Mouse (Mus musculus) lung, embryonic 16.5 days (tissue): Measurements from ENCODE around the gene Usp39. TPM values are rescaled to one million over a fixed set of nuclear protein-coding genes. Genes with fewer than 3 reads are reported as not detected.

ENCODE experiments used
- ATAC-seq: fragments of 200-750 bp; cut with Nextera tagmentation; 2 replicates; pipeline ENCODE4 v1.8.0; 2017; ENCODE audit warnings: low read depth, mild to moderate bottlenecking, moderate library complexity
- H3K27ac ChIP-seq: fragments of 300-500 bp; sonication (generic); 2 replicates; pipeline ENCODE4 v1.5.1; 2014; ENCODE audit warnings: mild to moderate bottlenecking, control low read depth, low read length
- H3K27me3 ChIP-seq: fragments of 300-500 bp; sonication (generic); 2 replicates; pipeline ENCODE4 v1.6.1; 2014; ENCODE audit warnings: low read depth, low read length, mixed read lengths; ENCODE audit not compliant: control insufficient read depth, insufficient read depth
- H3K36me3 ChIP-seq: fragments of 300-500 bp; sonication (generic); 2 replicates; pipeline ENCODE4 v1.6.1; 2014; ENCODE audit warnings: low read length; ENCODE audit not compliant: control insufficient read depth, insufficient read depth
- H3K4me1 ChIP-seq: fragments of 300-500 bp; sonication (generic); replicated peaks from 2 replicates; pipeline ENCODE4 v1.6.1; 2014; ENCODE audit warnings: low read length, mixed read lengths; ENCODE audit not compliant: control insufficient read depth, insufficient read depth
- H3K4me2 ChIP-seq: fragments of 300-500 bp; sonication (generic); 2 replicates; pipeline ENCODE4 v1.6.1; 2014; ENCODE audit warnings: low read depth, low read length, control low read depth
- H3K4me3 ChIP-seq: fragments of 300-500 bp; sonication (generic); 2 replicates; pipeline ENCODE4 v1.5.1; 2014; ENCODE audit warnings: mild to moderate bottlenecking, low read length, control low read depth
- H3K9ac ChIP-seq: fragments of 300-500 bp; sonication (generic); 2 replicates; pipeline ENCODE4 v1.6.1; 2014; ENCODE audit warnings: low read length, control low read depth
- H3K9me3 ChIP-seq: fragments of 300-500 bp; sonication (generic); 2 replicates; pipeline ENCODE4 v1.6.1; 2016; ENCODE audit warnings: low read length; ENCODE audit not compliant: control insufficient read depth
- WGBS: fragments of 180-500 bp; shearing (Covaris S2); extraction: QIAGEN DNeasy Blood & Tissue Kit; methylation state at CpG from one replicate; pipeline ENCODE4 v1.1.7; 2014; 5-methylcytosine and 5-hydroxymethylcytosine counted together
- polyA plus RNA-seq: library from polyadenylated mRNA; unstranded; fragments of >200 nt; fragmentation: Nextera tagmentation; extraction: Ambion mirVana; gene quantifications from 2 replicates; pipeline ENCODE4 v1.2.1, GENCODE M21; 2015

Usp39 gene
- polyA plus RNA-seq, 1 experiment from 2014 or later, result 39.2 TPM

DNA sequence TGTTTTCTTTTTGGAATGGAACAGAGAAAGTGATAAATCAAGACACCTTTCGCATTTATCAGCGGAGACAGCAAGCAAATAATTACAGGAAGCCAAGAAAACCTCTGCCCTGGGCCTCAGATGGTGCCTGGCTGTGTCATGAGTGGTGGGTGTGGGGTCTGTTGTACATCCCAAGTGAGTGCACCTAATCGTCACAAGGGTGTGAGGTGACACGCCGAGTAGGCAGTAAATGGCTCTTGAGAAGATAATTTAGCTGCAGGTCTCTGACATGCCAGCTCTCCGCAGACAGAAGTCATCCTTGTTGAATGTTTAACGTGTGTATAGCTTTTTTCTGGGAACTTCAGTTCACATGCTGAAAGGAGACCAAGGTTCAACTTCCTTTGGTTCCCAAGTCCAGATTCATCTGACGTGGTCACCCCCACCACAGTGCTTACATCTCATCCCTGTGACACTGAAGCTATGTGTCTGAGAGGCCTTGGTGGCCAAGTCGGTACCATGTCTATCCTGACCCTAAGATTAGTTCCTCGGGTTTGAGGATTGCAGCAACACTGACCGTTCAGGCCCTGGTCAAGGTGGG lies 42.5 kb downstream of the Usp39 start:
- ATAC-seq, result no peak
- WGBS, result 74% methylated on average over 11 of the region's 11 CpGs
- no peak overlapping the region for H3K27ac ChIP-seq
- no peak overlapping the region for H3K4me3 ChIP-seq
- H3K9ac ChIP-seq, result no peak overlapping the region
- no peaks in the 10 kb centered on the region for H3K27me3 ChIP-seq
- H3K9me3 ChIP-seq, result no peaks in the 10 kb centered on the region
- H3K36me3 ChIP-seq, result no peaks in the 10 kb centered on the region
- peaks cover 31% of the 10 kb centered on the region for H3K4me1 ChIP-seq
- H3K4me2 ChIP-seq, result no peak overlapping the region

DNA sequence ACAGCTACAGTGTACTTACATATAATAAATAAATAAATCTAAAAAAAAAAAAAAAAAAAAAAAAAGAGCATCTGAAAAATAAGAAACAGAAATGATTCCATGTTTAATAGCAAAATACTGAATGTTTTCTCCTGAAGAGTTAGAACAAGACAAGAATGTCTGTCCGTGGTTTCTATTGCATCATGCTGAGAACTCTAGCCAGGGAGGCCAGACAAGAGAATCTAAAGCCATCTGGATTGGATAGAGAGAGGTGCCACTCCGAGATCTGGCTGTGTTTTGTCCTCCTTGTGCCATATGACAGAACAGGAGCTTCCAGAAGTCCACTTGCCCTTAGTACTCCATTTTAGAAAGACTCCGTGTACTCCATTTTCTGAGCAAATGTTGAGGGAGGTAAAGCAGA lies 47.2 kb downstream of the Usp39 start:
- Histone ChIP-seq H3K36me3 (no peaks in the 10 kb centered on the region), H3K4me2 (no peak overlapping the region), H3K4me1 (peaks cover 17% of the 10 kb centered on the region), H3K4me3 (no peak overlapping the region), H3K27me3 (no peaks in the 10 kb centered on the region), H3K27ac (no peak overlapping the region), H3K9ac (no peak overlapping the region), H3K9me3 (no peaks in the 10 kb centered on the region)
- ATAC-seq, result no peak
- WGBS, result 77% methylated on average over 3 of the region's 3 CpGs

DNA sequence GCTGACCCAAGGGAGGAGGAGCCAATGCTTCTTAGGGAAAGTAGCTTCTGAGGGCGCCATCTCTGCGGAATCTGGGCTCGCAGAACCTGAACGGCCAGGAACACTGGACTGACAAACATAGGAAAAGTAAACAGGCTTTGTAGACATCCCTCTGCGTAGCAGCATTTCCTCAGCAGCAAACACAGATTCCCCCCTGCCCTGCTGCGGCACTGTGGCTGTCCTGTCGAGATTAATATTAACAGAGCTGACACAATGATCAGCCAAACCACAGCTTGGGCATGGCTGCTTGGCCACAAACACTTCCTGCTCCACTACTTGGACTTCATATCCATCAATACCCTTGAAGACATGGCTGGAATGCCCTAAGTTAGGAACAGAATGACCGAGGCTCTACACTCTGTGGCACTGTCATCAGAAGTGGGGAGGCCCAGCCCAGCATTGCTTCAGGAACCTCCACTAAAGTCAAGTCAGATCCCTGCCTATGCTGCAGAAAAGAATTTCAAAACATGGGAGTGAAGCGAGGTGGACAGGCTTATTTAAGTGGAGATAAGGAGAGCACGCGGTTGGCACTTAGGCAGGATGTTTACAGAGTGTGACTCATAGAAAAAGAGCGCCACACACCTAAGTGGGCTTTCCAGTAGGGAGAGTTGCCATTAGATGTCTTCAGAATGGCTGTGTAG lies 51.9 kb downstream of the Usp39 start:
- ATAC-seq, result peak; percentile 90
- Histone ChIP-seq H3K36me3 (no peaks in the 10 kb centered on the region), H3K4me1 (peaks cover 10% of the 10 kb centered on the region; the same call in 1 of the 2 replicates), H3K4me3 (no peak overlapping the region), H3K4me2 (no peak overlapping the region), H3K9ac (no peak overlapping the region; the same call in 1 of the 2 replicates), H3K27ac (peak overlapping the region; percentile 96), H3K27me3 (no peaks in the 10 kb centered on the region), H3K9me3 (no peaks in the 10 kb centered on the region)
- WGBS, result 24% methylated on average over 12 of the region's 12 CpGs

DNA sequence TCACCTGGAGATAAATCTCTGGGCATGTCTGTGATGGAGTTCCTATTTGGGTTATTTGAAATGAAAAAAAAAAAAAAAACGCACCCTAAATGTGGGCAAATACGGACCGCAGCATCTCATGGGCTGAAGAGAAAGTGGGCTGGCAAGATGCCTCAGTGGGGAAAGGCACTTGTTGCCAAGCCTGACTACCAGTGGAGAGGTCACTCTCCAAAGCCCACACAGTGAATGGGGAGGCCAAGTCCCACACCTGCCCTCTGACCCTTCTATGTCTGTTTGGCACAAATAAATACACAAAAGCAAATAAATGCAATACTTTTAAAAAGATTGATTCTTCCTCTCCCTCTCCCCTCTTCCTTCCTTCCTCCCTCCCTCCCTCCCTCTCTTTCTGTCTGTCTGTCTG lies 55.5 kb downstream of the Usp39 start:
- Histone ChIP-seq H3K27ac (no peak overlapping the region), H3K36me3 (no peaks in the 10 kb centered on the region), H3K27me3 (no peaks in the 10 kb centered on the region), H3K4me3 (no peak overlapping the region), H3K9ac (no peak overlapping the region), H3K4me2 (no peak overlapping the region), H3K9me3 (no peaks in the 10 kb centered on the region), H3K4me1 (peaks cover 10% of the 10 kb centered on the region; the same call in 1 of the 2 replicates)
- 72% methylated on average over 3 of the region's 3 CpGs for WGBS
- ATAC-seq, result no peak

DNA sequence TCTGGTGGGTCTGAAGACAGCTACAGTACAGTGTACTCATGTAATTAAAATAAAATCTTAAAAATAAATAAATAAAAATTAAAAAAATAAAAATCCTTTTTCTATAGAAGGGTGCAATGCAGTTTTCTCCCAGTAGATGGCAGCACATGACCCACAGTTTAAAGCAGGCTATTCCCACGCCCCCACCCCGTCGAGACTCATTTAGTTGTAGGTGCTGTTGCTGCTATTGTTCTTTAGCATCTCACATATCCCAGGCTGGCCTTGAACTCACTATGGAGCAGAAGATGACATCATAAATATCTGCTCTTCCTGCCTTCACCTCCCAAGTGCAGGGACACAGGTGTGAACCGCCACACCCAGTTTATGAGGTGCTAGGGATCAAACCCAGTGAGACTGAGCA lies 61.1 kb downstream of the Usp39 start:
- H3K4me2 ChIP-seq, result no peak overlapping the region
- H3K27me3 ChIP-seq, result no peaks in the 10 kb centered on the region
- no peak overlapping the region for H3K9ac ChIP-seq
- 18% methylated on average over 4 of the region's 4 CpGs for WGBS
- H3K4me1 ChIP-seq, result peaks cover 12% of the 10 kb centered on the region; the same call in 1 of the 2 replicates
- no peaks in the 10 kb centered on the region for H3K36me3 ChIP-seq
- no peak overlapping the region for H3K4me3 ChIP-seq
- peak; percentile 36; the same call in 1 of the 2 replicates for ATAC-seq
- no peaks in the 10 kb centered on the region for H3K9me3 ChIP-seq
- H3K27ac ChIP-seq, result no peak overlapping the region

DNA sequence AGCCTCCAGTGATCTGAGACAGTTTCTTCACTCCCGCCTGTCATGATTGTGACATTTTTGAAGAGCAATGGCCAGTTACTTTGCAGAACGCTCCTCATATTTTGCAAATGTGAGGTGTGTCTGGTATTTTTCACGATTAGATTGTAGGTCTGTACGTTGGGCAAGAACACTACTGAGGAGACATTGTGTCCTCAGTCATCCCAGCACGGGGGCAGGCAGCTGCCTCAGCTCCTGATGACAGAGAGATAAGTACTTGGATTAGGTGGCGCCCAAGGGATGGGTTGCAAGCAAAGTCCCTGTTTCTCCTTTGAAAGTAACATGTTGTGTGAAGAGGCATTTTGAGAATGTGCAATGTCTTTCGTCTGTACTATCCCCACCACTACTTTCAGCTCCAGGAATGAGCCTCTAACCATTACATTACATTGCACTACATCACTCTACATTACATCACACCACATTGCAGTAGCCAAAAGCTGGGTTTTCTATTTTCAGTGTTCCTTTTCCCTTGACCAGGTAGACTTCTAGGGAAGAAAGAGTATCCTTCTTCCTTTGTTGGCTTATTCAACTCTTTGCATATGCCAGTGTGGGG lies 64.5 kb downstream of the Usp39 start:
- Histone ChIP-seq H3K36me3 (no peaks in the 10 kb centered on the region), H3K4me1 (peaks cover 32% of the 10 kb centered on the region)

DNA sequence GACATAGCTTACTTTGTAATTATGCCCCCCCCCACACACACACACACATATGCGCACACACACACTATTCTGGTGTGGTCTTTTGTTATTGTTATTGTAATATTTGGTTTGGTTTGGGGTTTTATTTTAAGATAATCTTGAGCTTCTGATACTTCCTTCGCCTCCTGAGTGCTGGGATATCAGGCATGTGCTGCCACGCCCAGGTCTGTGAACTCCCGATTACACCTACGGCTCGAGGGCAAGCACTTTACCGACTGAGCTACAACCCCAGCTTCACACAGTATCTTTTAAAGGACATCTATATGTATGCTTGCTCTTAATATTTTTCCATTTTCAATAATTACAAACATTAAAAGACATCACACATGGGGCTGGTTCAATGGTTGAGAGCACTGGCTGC lies 65.5 kb downstream of the Usp39 start:
- 61% methylated on average over 7 of the region's 7 CpGs for WGBS
- Histone ChIP-seq H3K9me3 (no peaks in the 10 kb centered on the region; the same call in 1 of the 2 replicates), H3K36me3 (no peaks in the 10 kb centered on the region), H3K27me3 (no peaks in the 10 kb centered on the region), H3K27ac (no peak overlapping the region), H3K4me3 (no peak overlapping the region), H3K4me1 (peaks cover 32% of the 10 kb centered on the region), H3K9ac (no peak overlapping the region), H3K4me2 (no peak overlapping the region)
- ATAC-seq, result no peak

More for the DNA sequence above, 64.5 kb downstream of the Usp39 start:
- ATAC-seq, result no peak
- Histone ChIP-seq H3K27me3 (no peaks in the 10 kb centered on the region), H3K27ac (no peak overlapping the region; the same call in 1 of the 2 replicates), H3K4me3 (no peak overlapping the region), H3K9me3 (no peaks in the 10 kb centered on the region; the same call in 1 of the 2 replicates), H3K9ac (no peak overlapping the region), H3K4me2 (no peak overlapping the region)
- WGBS, result 50% methylated on average over 7 of the region's 7 CpGs

DNA sequence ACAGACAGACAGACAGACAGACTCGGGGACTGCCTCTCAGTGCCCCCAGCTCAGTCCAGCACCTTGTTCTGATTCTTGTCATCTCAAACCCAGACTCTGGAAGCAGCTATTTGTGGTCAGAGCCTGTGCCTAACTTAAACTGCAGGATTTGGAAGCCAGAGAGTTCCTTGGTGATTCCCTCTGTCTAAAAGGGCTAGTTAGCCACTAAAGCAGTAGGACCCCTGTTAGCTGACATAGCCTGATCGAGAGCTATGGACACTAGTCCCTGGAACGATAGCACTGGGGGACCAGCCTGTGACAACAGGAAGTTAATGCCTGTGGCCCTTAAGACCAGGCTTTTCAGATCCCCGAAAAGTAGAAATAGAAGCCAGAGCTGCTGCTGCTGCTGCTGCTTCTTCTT lies 66.1 kb downstream of the Usp39 start:
- no peak overlapping the region for H3K4me2 ChIP-seq
- H3K27ac ChIP-seq, result peak overlapping the region; percentile 99
- H3K9me3 ChIP-seq, result no peaks in the 10 kb centered on the region; the same call in 1 of the 2 replicates
- H3K36me3 ChIP-seq, result no peaks in the 10 kb centered on the region
- no peak overlapping the region for H3K9ac ChIP-seq
- no peak overlapping the region for H3K4me3 ChIP-seq
- H3K4me1 ChIP-seq, result peaks cover 30% of the 10 kb centered on the region
- H3K27me3 ChIP-seq, result no peaks in the 10 kb centered on the region
- no peak for ATAC-seq
- WGBS, result 65% methylated on average over 4 of the region's 4 CpGs

DNA sequence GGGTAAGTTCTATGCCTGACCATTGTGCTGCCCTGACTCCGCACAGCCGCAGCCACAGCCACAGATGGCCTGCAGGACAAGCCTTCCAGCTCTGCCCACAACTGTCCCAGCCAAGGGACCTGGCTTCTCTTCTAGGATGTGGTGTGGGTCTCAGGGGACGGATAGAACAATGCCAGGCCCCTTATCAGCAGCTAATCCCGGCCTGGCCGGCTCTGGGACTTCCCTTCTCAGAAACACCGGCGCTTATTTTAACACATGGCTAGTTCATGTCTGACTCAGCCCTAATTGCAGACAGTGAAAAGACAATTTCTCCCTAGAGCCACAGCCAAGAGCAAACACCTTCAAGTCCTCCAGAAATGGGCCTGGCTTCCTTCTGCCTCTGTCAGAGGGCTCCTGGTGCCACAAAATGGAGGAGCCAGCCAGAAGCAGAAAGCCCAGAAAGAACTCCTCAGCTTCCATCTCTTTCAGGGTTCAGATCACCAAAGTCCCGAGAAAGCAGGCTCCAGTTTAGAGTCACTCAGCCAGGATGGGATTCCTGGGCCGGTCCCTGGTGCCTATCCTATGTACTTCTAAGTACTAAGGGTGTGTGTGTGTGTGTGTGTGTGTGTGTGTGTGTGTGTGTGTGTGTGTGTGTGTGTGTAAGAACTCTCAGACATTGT lies 67.3 kb downstream of the Usp39 start:
- H3K36me3 ChIP-seq, result no peaks in the 10 kb centered on the region
- peak overlapping the region; percentile 57 for H3K9ac ChIP-seq
- H3K9me3 ChIP-seq, result no peaks in the 10 kb centered on the region; the same call in 1 of the 2 replicates
- peak; percentile 53; the same call in 1 of the 2 replicates for ATAC-seq
- 49% methylated on average over 9 of the region's 9 CpGs for WGBS
- H3K4me1 ChIP-seq, result peaks cover 40% of the 10 kb centered on the region
- H3K4me2 ChIP-seq, result 0 out of 2 replicates have a peak overlapping the region, but pooled peaks have one; percentile 6
- H3K27ac ChIP-seq, result peak overlapping the region; percentile 99
- no peak overlapping the region for H3K4me3 ChIP-seq
- H3K27me3 ChIP-seq, result no peaks in the 10 kb centered on the region
